Mouse (Mus musculus) 3T3-L1 (cell line): ENCODE results near the gene S100a1.

ENCODE experiments used
- DNase-seq: peaks from one replicate; pipeline ENCODE4 v3.0.0-alpha.2; 2015; ENCODE audit warnings: low read depth, low spot score

Gene S100a1

DNA sequence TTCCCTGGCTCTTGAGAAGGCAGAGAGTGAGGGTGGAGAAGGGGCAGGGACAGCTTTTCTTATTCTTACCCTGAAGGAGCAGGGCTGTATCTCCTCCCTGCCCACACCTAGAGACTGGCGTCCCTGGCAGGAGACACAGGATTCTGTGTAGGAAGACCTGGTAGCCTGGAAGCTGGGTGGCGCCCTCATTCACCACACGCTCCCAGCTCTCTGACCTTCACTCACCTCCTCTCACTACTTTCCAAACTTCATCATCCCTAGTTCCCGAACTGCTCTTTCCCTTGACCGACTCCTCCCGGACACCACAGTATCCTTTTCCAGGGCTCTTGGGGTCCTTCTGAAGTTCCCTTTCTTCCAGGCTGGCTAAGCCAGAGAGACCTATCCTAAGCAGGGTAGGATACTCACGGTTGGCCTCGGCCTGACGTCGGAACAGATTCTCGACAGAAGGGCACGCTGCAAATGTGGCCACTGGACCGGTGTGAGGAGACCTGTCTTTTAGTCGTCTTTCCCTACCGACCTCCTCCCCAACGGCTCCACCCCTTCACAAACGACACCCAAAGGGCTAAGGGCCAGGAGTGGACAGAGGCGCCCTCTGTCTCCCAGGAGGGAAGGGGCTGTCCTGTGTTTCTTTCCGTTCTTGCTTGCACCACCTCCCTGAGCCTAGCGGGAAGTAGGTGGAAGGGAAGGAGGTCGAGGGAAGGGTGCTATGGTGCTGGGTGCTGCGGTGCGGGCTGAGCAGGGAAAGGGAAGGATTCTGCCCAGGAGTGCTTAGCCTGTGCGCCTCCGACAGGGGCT lies at the start of gene S100a1, which contains the start of gene S100a13:
Gene S100a1 (minus strand): TSS at position 597 of the 795 bp plus-strand sequence.
Gene S100a13 (plus strand): TSS at position 640 of the 795 bp plus-strand sequence.
- DNase-seq, result peak; percentile 67

GRCm38 (mm10) chr3:90560008-90560628 lies 45.9 kb upstream of the S100a1 start, which contains the start of gene S100a3:
S100a3 (plus strand) TSS chr3:90560578.
- DNase-seq, result no peak

DNA sequence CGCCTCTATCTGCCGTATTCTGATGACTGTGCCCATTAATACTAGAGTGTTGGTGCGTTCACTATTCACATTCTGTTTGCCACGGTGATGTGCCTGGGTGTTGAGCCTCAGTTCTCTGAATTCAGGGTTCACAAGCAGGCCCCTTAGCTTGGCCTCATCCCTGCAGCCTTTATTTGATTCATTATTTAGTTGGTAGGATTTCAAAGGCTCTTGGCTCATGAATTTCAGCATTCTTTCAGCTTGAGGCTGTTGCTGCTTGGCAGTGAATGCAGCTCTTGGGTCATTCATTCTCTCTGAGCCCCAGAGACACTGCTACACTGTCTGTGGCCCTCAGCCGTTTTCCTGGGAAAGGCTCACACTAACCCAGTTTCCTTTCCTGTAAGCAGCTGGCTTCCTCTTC lies 41.8 kb upstream of the S100a1 start:
- DNase-seq, result peak; percentile 78

- DNase-seq, result peak; percentile 82
Measured at GRCm38 (mm10) chr3:90552231-90552630, 38.0 kb upstream of the S100a1 start.

DNA sequence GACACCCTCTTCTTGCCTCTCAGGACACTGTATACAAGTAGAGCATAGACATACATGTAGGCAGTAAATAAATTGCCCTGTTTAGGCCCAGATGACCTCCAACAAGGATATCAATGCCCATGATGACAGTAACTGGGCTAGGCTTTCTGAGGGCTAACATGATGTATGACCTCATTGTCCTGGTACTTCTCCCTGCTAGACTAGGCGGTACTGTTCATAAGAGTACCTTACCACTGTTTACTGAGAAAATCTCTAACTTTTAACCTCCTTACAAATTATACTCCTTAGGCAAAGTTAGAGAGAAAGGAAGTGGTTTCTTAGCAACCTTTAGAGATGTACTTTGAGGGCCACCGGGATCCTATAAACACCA lies 36.2 kb upstream of the S100a1 start:
- peak; percentile 79 for DNase-seq

GRCm38 (mm10) chr3:90549676-90550420 lies 35.7 kb upstream of the S100a1 start:
- DNase-seq, result peak; percentile 89

GRCm38 (mm10) chr3:90540904-90541303 lies 26.7 kb upstream of the S100a1 start:
- no peak for DNase-seq

DNA sequence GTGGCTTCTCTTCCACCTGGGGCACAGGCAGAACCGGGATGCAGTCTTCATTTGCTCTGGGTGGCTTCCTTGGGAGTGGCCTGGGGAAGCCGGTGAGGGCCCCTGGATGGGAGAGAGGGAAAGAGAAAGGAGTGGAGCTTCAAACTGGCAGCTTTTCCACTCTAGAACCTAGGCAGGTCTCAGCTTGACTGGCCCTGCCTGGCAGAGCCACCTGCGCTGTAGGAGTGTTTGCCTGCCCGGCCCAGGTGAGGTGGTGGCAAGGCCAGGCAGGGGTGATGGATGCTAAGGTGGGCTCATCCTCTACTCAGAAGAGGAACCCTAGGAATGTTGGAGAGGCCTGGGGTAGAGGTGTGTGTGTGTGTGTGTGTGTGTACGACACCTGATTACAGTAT lies 23.7 kb upstream of the S100a1 start:
- DNase-seq, result no peak

DNA sequence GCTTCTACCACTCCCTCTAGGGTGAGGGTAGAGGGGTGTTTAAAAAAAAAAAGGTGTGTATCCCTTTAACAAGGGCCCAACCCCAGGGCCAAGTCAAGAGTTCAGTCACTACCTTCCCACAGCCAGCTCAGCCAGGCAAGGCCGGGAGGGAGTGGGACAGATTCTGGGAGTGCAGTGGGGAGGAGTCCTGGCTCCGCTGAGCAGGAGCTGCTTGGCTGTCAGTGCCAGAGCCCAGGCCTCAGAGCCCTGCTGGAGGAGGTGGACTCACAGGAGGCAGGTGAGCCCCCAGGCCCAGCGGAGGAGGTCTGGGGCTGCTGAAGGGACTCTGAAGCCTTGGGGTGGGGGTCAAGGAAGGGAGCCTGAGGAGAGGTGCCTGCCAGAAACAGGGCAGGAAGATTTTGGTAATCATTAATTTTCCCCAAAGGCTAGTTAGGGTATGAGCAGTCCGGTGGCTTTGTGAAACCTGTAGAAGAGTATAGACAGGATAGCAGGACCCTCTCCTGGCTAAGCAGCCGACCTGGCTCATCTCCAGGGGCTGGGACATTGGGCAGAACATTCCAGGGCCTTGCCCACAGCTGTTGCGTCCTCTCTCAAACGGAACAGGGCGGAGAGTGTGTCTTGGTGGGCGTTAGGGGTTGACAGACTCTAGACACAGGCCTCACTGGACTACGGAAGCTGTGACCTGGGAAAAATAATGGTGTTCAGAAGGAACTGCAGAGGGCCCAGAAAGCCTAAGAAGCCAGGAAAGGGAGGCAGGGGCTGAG lies 23.1 kb upstream of the S100a1 start, which contains the start of gene S100a16:
Gene S100a16 (plus strand): TSS at position 114 of the 764 bp plus-strand sequence.
- peak; percentile 70 for DNase-seq

GRCm38 (mm10) chr3:90535446-90535845 lies 21.3 kb upstream of the S100a1 start:
- no peak for DNase-seq

- no peak for DNase-seq
Measured at GRCm38 (mm10) chr3:90531713-90532112, 17.5 kb upstream of the S100a1 start.

GRCm38 (mm10) chr3:90527291-90527873 lies 13.2 kb upstream of the S100a1 start:
- DNase-seq, result no peak

- peak; percentile 44 for DNase-seq
Measured at GRCm38 (mm10) chr3:90526580-90526979, 12.4 kb upstream of the S100a1 start, which contains the start of gene S100a14. S100a14 (plus strand) TSS chr3:90526856.

DNA sequence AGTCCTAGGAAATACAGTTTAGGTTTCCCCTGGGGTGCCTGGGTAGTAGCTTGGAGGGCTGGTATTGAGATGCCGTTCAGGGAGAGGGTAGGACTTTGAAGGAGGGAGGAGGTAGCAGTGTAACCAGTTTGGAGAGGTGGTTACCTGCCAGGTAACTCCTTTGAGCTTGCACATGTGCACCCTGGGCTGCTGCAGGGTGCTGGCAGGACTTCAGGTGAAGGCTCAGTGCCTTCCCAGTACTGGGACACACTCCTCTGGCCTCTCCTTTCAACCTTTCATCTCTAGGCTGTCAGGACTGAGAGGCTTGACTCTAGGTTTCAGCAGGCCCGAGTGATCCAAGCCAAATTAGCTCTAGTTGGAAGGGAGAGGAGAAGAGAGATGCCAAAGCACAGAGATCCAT lies 11.9 kb upstream of the S100a1 start:
- no peak for DNase-seq

DNA sequence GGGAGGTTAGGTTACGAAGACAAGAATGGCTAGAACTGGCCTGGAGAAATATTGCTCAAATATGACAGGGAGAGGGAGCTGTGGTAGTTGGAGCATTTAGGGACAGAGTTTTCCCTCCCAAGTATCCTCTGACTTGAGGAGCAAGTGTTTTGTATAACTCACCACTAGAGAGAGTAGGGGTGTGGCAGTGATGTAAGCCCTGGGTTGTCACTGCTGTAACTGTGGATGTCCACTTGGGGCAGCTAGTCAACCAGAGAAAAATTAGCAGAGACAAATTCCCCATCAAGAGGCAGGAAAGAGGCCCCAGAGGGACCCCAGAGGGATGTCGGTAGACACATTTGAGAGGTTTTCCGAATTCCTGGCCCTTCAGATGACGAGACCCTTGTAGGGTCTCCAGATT lies 11.2 kb upstream of the S100a1 start:
- DNase-seq, result peak; percentile 94

DNA sequence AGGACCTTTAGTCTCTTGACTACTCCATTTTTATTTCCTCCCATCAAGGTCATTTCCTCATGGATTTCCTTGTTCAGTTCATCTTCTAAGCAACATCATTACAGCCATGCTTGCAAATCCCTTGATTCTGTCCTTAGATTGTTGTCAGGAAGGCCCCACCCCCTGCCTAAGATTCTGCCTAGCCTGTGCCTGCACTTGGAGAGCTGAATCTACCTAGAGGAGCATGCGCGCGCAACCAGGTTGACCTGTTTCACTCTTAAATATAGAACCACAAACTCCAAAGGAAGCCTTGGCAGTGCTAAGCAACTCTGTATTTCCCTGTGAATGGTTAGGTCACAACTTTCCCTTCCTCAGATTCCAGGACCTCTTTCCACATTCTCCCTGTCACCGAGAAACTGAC lies 3.5 kb upstream of the S100a1 start:
- no peak for DNase-seq

- no peak for DNase-seq
Measured at GRCm38 (mm10) chr3:90515789-90516188, 1.6 kb upstream of the S100a1 start.

DNA sequence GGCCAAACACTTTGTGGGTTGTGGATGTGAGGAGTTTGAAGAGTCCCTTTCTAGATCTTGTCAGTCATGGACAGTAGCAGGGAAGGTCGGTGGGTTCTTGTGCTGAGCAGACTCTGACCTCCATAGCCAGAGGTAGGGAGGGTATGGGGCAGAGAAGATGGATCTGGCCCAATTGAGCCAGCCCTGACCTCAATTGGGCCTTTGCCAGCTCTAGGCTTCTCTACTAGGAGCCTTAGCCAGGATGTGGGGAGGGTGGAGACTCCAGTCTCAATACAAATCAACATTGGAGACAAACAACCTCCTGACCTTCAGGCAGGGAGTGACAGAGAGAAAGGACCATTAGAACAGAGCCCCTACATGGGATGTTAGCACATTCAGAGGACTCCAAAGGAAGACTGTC lies 1.1 kb upstream of the S100a1 start:
- peak; percentile 39 for DNase-seq

DNA sequence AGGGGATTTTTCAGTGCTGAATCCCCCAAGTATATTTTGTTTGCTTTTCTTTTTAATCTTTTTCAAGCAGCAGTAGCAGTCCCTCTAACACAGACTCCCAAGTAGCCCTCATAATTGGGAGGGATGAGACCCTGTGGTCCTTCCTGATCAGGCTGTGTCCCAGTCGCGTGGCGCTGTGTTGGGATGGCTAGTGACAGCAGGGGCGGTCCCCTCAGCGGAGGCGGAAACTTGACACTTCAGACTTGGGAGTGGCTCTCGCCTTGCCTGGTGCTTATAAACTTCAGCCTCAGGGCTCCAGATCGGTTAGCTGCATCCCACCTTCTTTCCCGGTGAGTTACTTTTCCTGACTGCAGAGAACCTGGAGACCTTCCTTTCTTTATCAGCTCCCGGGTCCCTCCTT lies 499 bp upstream of the S100a1 start:
- peak; percentile 73 for DNase-seq

DNA sequence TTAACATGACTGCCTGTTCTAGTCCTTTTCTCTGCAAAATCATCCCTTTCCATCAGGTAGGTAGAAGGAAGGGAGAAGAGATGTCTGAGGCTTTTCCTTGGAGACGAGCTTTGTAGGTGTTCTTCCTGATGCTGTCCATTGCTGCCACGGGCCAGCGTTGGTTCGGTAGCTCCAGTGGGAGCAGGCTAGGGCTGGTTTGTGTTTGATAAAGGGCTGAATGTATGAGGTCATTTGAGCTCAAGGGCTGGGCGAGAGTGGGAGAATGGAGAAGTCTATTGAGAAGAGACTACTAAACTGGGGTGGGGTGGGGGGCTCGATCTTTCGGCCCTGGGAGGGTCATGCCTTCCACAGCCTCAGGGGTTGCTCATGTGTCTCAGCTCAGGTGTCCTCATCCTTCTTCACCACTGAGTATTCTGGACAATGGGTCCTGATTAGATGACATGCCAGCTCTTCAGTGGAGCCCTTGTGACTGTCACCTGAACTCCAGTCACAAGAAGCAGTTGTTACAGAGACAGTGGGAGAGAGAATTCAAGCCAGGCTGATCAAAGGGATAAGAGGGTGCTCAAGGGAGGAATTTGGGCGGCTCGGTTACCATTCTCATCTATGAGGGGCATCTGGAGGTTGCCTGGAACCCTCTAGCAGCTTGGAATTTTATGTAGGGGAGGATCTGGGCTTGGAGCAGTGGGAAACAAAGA lies 1.1 kb downstream of the S100a1 start:
- no peak for DNase-seq
